ENCODE assay signal across 8 mouse cellular contexts in genomic region chr11:98766816-98767215, GRCm38 (mm10). TPM values are rescaled to one million over a fixed set of nuclear protein-coding genes. Genes with fewer than 3 reads are reported as not detected.
DNase-seq lines count a peak whose midpoint lies in the region; ATAC-seq and TF ChIP-seq lines count a peak whose summit lies in the region.

No protein-coding gene starts in this region.

- H3K9ac ChIP-seq in forebrain, embryonic 15.5 days (replicated peaks): no peak overlapping the region; the same call in 1 of the 2 replicates
- peak overlapping the region; percentile 43; the same call in 1 of the 2 replicates for H3K9ac ChIP-seq in hindbrain, embryonic 13.5 days
- H3K9ac ChIP-seq in midbrain, postnatal 0 days (replicated peaks; ENCODE audit: low read length, poor library complexity, severe bottlenecking): no peak overlapping the region; the same call in 1 of the 2 replicates

- TF ChIP-seq CTCF in lung, adult 2 months (IDR thresholded peaks at IDR 0.05; ENCODE audit: insufficient read depth, low read length): no peak
- TF ChIP-seq CTCF in midbrain, postnatal 0 days (IDR thresholded peaks at IDR 0.05): no peak

- 0 out of 2 replicates have a peak overlapping the region, but pooled peaks have one; percentile 15 for H3K4me2 ChIP-seq in forebrain, embryonic 15.5 days (replicated peaks)
- H3K4me2 ChIP-seq in hindbrain, embryonic 13.5 days: 0 out of 2 replicates have a peak overlapping the region, but pooled peaks have one; percentile 9
- no peak overlapping the region for H3K4me2 ChIP-seq in midbrain, postnatal 0 days (ENCODE audit: low read depth, low read length, poor library complexity, severe bottlenecking)

- ATAC-seq in forebrain, embryonic 15.5 days (replicated peaks): peak; percentile 13; the same call in 1 of the 2 replicates
- peak; percentile 32 for ATAC-seq in hindbrain, embryonic 13.5 days (ENCODE audit: low FRiP score)
- ATAC-seq in midbrain, postnatal 0 days (ENCODE audit: low FRiP score): 0 out of 2 replicates have a peak, but pooled peaks have one; percentile 3

- H3K36me3 ChIP-seq in forebrain, embryonic 15.5 days: peaks cover 70% of the 10 kb centered on the region
- H3K36me3 ChIP-seq in hindbrain, embryonic 13.5 days: peaks cover 82% of the 10 kb centered on the region
- H3K36me3 ChIP-seq in midbrain, postnatal 0 days (ENCODE audit: insufficient read depth, low read length): peaks cover 72% of the 10 kb centered on the region

- no peak overlapping the region for H3K4me3 ChIP-seq in lung, adult 2 months (replicated peaks; ENCODE audit: extremely low read depth, low read depth, low read length)
- H3K4me3 ChIP-seq in forebrain, embryonic 15.5 days: no peak overlapping the region
- H3K4me3 ChIP-seq in hindbrain, embryonic 13.5 days: no peak overlapping the region
- H3K4me3 ChIP-seq in midbrain, postnatal 0 days (ENCODE audit: low read depth, low read length): no peak overlapping the region

- H3K4me1 ChIP-seq in lung, adult 2 months (ENCODE audit: control insufficient read depth, insufficient read depth, low read length): peaks cover 40% of the 10 kb centered on the region
- peaks cover 58% of the 10 kb centered on the region for H3K4me1 ChIP-seq in forebrain, embryonic 15.5 days
- H3K4me1 ChIP-seq in hindbrain, embryonic 13.5 days (replicated peaks): peaks cover 50% of the 10 kb centered on the region
- peaks cover 13% of the 10 kb centered on the region; the same call in 1 of the 2 replicates for H3K4me1 ChIP-seq in midbrain, postnatal 0 days (ENCODE audit: insufficient read depth, low read length)

- WGBS in lung, adult 2 months: 57% methylated on average over 5 of the region's 5 CpGs
- 36% methylated on average over 5 of the region's 5 CpGs for WGBS in forebrain, embryonic 15.5 days
- WGBS in hindbrain, embryonic 13.5 days: 41% methylated on average over 4 of the region's 5 CpGs
- WGBS in midbrain, postnatal 0 days: 33% methylated on average over 5 of the region's 5 CpGs

- DNase-seq in lung, adult 2 months: peak; percentile 33
- no peak for DNase-seq in lung, postnatal 14 days
- DNase-seq in midbrain, postnatal 0 days (ENCODE audit: low spot score): no peak
- no peak for DNase-seq in yolk sac, embryonic 10.5 days (ENCODE audit: low spot score)
- no peak for DNase-seq in urinary bladder, adult 2 months (ENCODE audit: low spot score)
- DNase-seq in kidney, postnatal 25 days: no peak

- no peak; the same call in 1 of the 2 replicates for TF ChIP-seq POLR2A in lung, adult 2 months (IDR thresholded peaks at IDR 0.05; ENCODE audit: borderline replicate concordance, extremely low read depth, low read depth, low read length)

- peak overlapping the region; percentile 81 for H3K27ac ChIP-seq in forebrain, embryonic 15.5 days (replicated peaks)
- peak overlapping the region; percentile 88 for H3K27ac ChIP-seq in hindbrain, embryonic 13.5 days
- H3K27ac ChIP-seq in midbrain, postnatal 0 days (ENCODE audit: low read depth, low read length): no peak overlapping the region; the same call in 1 of the 2 replicates

- no peaks in the 10 kb centered on the region for H3K9me3 ChIP-seq in forebrain, embryonic 15.5 days
- H3K9me3 ChIP-seq in hindbrain, embryonic 13.5 days: no peaks in the 10 kb centered on the region
- H3K9me3 ChIP-seq in midbrain, postnatal 0 days (ENCODE audit: low read length): no peaks in the 10 kb centered on the region

- H3K27me3 ChIP-seq in forebrain, embryonic 15.5 days: no peaks in the 10 kb centered on the region
- no peaks in the 10 kb centered on the region for H3K27me3 ChIP-seq in hindbrain, embryonic 13.5 days
- H3K27me3 ChIP-seq in midbrain, postnatal 0 days (ENCODE audit: insufficient read depth, low read length): no peaks in the 10 kb centered on the region

RNA-seq across cellular contexts. Expression of gene Nr1d1, which starts 8.3 kb away (rescaled TPM):
- 213 and 329 TPM in 2 replicates for polyA plus RNA-seq in lung, adult 2 months (2012; rRNA removed)
- 3.6 TPM in 2 replicates for polyA plus RNA-seq in forebrain, embryonic 15.5 days (2015; fragmentation: Nextera tagmentation; extraction: Ambion mirVana)
- polyA plus RNA-seq in hindbrain, embryonic 13.5 days (2015; fragmentation: Nextera tagmentation; extraction: Ambion mirVana): 1.9 and 2.4 TPM in 2 replicates
- total RNA-seq in midbrain, postnatal 0 days (2014; rRNA removed): 7.1 and 11.0 TPM in 2 replicates
- 12.3 and 14.3 TPM in 2 replicates for polyA plus RNA-seq in midbrain, postnatal 0 days (2015; fragmentation: Nextera tagmentation; extraction: Ambion mirVana)
- polyA plus RNA-seq in urinary bladder, adult 2 months (2012; rRNA removed): 119 and 219 TPM in 2 replicates

RNA-seq across cellular contexts. Expression of gene Thra, which starts 26.4 kb away (rescaled TPM):
- polyA plus RNA-seq in lung, adult 2 months (2012; rRNA removed): 142 and 159 TPM in 2 replicates
- polyA plus RNA-seq in forebrain, embryonic 15.5 days (2015; fragmentation: Nextera tagmentation; extraction: Ambion mirVana): 164 and 166 TPM in 2 replicates
- 117 and 122 TPM in 2 replicates for polyA plus RNA-seq in hindbrain, embryonic 13.5 days (2015; fragmentation: Nextera tagmentation; extraction: Ambion mirVana)
- total RNA-seq in midbrain, postnatal 0 days (2014; rRNA removed): 774 and 843 TPM in 2 replicates
- polyA plus RNA-seq in midbrain, postnatal 0 days (2015; fragmentation: Nextera tagmentation; extraction: Ambion mirVana): 165 and 182 TPM in 2 replicates
- polyA plus RNA-seq in urinary bladder, adult 2 months (2012; rRNA removed): 62.2 and 88.1 TPM in 2 replicates

RNA-seq across cellular contexts. Expression of gene Msl1, which starts 28.5 kb away (rescaled TPM):
- 39.0 and 54.3 TPM in 2 replicates for polyA plus RNA-seq in lung, adult 2 months (2012; rRNA removed)
- polyA plus RNA-seq in forebrain, embryonic 15.5 days (2015; fragmentation: Nextera tagmentation; extraction: Ambion mirVana): 30.2 and 31.7 TPM in 2 replicates
- polyA plus RNA-seq in hindbrain, embryonic 13.5 days (2015; fragmentation: Nextera tagmentation; extraction: Ambion mirVana): 31.5 and 33.0 TPM in 2 replicates
- total RNA-seq in midbrain, postnatal 0 days (2014; rRNA removed): 88.3 and 107 TPM in 2 replicates
- polyA plus RNA-seq in midbrain, postnatal 0 days (2015; fragmentation: Nextera tagmentation; extraction: Ambion mirVana): 22.3 and 25.8 TPM in 2 replicates
- 57.0 and 58.7 TPM in 2 replicates for polyA plus RNA-seq in urinary bladder, adult 2 months (2012; rRNA removed)

RNA-seq across cellular contexts. Expression of gene Med24, which starts 37.6 kb away (rescaled TPM):
- polyA plus RNA-seq in lung, adult 2 months (2012; rRNA removed): 45.0 and 55.1 TPM in 2 replicates
- polyA plus RNA-seq in forebrain, embryonic 15.5 days (2015; fragmentation: Nextera tagmentation; extraction: Ambion mirVana): 85.1 and 93.6 TPM in 2 replicates
- 72.4 and 75.2 TPM in 2 replicates for polyA plus RNA-seq in hindbrain, embryonic 13.5 days (2015; fragmentation: Nextera tagmentation; extraction: Ambion mirVana)
- 66.6 and 81.2 TPM in 2 replicates for total RNA-seq in midbrain, postnatal 0 days (2014; rRNA removed)
- polyA plus RNA-seq in midbrain, postnatal 0 days (2015; fragmentation: Nextera tagmentation; extraction: Ambion mirVana): 52.2 and 59.8 TPM in 2 replicates
- polyA plus RNA-seq in urinary bladder, adult 2 months (2012; rRNA removed): 29.6 and 32.8 TPM in 2 replicates

RNA-seq across cellular contexts. Expression of gene Casc3, which starts 37.9 kb away (rescaled TPM):
- polyA plus RNA-seq in lung, adult 2 months (2012; rRNA removed): 33.6 and 37.9 TPM in 2 replicates
- 53.5 and 53.9 TPM in 2 replicates for polyA plus RNA-seq in forebrain, embryonic 15.5 days (2015; fragmentation: Nextera tagmentation; extraction: Ambion mirVana)
- 48.7 and 50.2 TPM in 2 replicates for polyA plus RNA-seq in hindbrain, embryonic 13.5 days (2015; fragmentation: Nextera tagmentation; extraction: Ambion mirVana)
- total RNA-seq in midbrain, postnatal 0 days (2014; rRNA removed): 29.4 and 32.2 TPM in 2 replicates
- polyA plus RNA-seq in midbrain, postnatal 0 days (2015; fragmentation: Nextera tagmentation; extraction: Ambion mirVana): 34.0 and 39.7 TPM in 2 replicates
- 24.7 and 29.5 TPM in 2 replicates for polyA plus RNA-seq in urinary bladder, adult 2 months (2012; rRNA removed)
